ENCODE assay signal across 28 mouse cellular contexts in genomic region chr6:84751409-84751808, GRCm38 (mm10).
DNase-seq lines count a peak whose midpoint lies in the region; TF ChIP-seq lines count a peak whose summit lies in the region.
"Had no signal": no experiment of that assay in that cellular context is flagged by ENCODE, and none has a peak within 500 bp of the region (broad histone marks: within the 10 kb centered on the region; RNA-seq: fewer than 3 reads in every experiment).

No protein-coding gene starts in this region.

- peak; percentile 12 for DNase-seq in heart, adult 8-10 months (ENCODE audit: low spot score)
- no peak for DNase-seq in heart, embryonic 10.5 days (ENCODE audit: low spot score)
- peak; percentile 64 for DNase-seq in MEL (ENCODE audit: low read depth, low spot score)
- no peak for DNase-seq in thymus, adult 18-20 months
- DNase-seq in layer of hippocampus, adult 18-20 months (ENCODE audit: low spot score in 2 of 2), result no peak
- no peak for DNase-seq in lung, postnatal 36 days
- DNase-seq: adrenal gland, adult 8-10 months; adrenal gland, postnatal 25 days; B cell, adult 2 months; cerebellum, adult 18-20 months; cerebellum, adult 9-10 months; cerebellum, postnatal 14 days; embryo, embryonic 11 days; gastrocnemius, postnatal 10 days; gastrocnemius, postnatal 36 days; heart, postnatal 10 days; heart, postnatal 36 days had no signal

- no peak overlapping the region for H3K27ac ChIP-seq in heart, embryonic 10.5 days
- no peak overlapping the region for H3K27ac ChIP-seq in MEL (ENCODE audit: control insufficient read depth, low read depth, low read length)
- peak overlapping the region; percentile 95 for H3K27ac ChIP-seq in bone marrow macrophage, adult 2 months (ENCODE audit: insufficient read depth, low read depth, low read length)
- peak overlapping the region; percentile 87 for H3K27ac ChIP-seq in macrophage
- H3K27ac ChIP-seq: embryonic facial prominence, embryonic 10.5 days; embryonic facial prominence, embryonic 13.5 days; forebrain, embryonic 12.5 days; heart, embryonic 15.5 days; hindbrain, embryonic 14.5 days had no signal

- WGBS in heart, embryonic 10.5 days, result 66% methylated on average over 2 of the region's 2 CpGs
- 21% methylated on average over 2 of the region's 2 CpGs for WGBS in macrophage (ENCODE audit: missing documents)

- no peaks in the 10 kb centered on the region for H3K36me3 ChIP-seq in heart, embryonic 10.5 days
- H3K36me3 ChIP-seq in MEL (ENCODE audit: control insufficient read depth in 1 of 2, insufficient read depth in 2 of 2, low read length in 2 of 2) (peaks cover 0 to 20% of the 10 kb centered on the region in 2 experiments; a peak in 2 of 4 replicates), macrophage (ENCODE audit: inconsistent target) (no peaks in the 10 kb centered on the region)
- H3K36me3 ChIP-seq: embryonic facial prominence, embryonic 10.5 days; embryonic facial prominence, embryonic 13.5 days; forebrain, embryonic 12.5 days; G1E; heart, embryonic 15.5 days; hindbrain, embryonic 10.5 days had no signal

- H3K4me3 ChIP-seq in heart, embryonic 10.5 days, result no peak overlapping the region
- H3K4me3 ChIP-seq in MEL (ENCODE audit: control insufficient read depth in 1 of 2, insufficient read depth in 1 of 2, low read depth in 2 of 2, low read length in 2 of 2) (no peak overlapping the region), macrophage (ENCODE audit: inconsistent target) (no peak overlapping the region)
- H3K4me3 ChIP-seq in bone marrow macrophage, adult 2 months (ENCODE audit: insufficient read depth, low read length), result no peak overlapping the region
- H3K4me3 ChIP-seq: embryonic facial prominence, embryonic 10.5 days; embryonic facial prominence, embryonic 13.5 days; erythroblast, embryonic 14.5 days; forebrain, embryonic 12.5 days; heart, embryonic 15.5 days; hindbrain, embryonic 10.5 days had no signal

- no peaks in the 10 kb centered on the region for H3K4me1 ChIP-seq in heart, embryonic 10.5 days
- H3K4me1 ChIP-seq in MEL (ENCODE audit: control insufficient read depth in 1 of 2, insufficient read depth in 2 of 2, low read length in 2 of 2), result peaks cover 6 to 15% of the 10 kb centered on the region in 2 experiments
- peaks cover 34% of the 10 kb centered on the region for H3K4me1 ChIP-seq in bone marrow macrophage, adult 2 months (ENCODE audit: control insufficient read depth, insufficient read depth, low read length)
- H3K4me1 ChIP-seq: embryonic facial prominence, embryonic 13.5 days had no signal

- no peak overlapping the region for H3K9ac ChIP-seq in MEL (ENCODE audit: control insufficient read depth, low read depth, low read length, poor library complexity, severe bottlenecking)
- H3K9ac ChIP-seq: embryonic facial prominence, embryonic 13.5 days; forebrain, embryonic 12.5 days; heart, embryonic 15.5 days; hindbrain, embryonic 14.5 days had no signal

- H3K79me2 ChIP-seq in MEL (ENCODE audit: control insufficient read depth, insufficient read depth, low read length, poor library complexity), result no peaks in the 10 kb centered on the region
- H3K79me2 ChIP-seq in macrophage (ENCODE audit: inconsistent target), result no peaks in the 10 kb centered on the region

- no peak for TF ChIP-seq RAD21 in MEL (IDR thresholded peaks at IDR 0.05; ENCODE audit: low read depth, low read length)

- H3K27me3 ChIP-seq in heart, embryonic 10.5 days (ENCODE audit: insufficient read depth, poor library complexity, severe bottlenecking), result no peaks in the 10 kb centered on the region
- H3K27me3 ChIP-seq in MEL (ENCODE audit: control insufficient read depth in 1 of 2, insufficient read depth in 2 of 2, low read length in 2 of 2), result no peaks in the 10 kb centered on the region
- H3K27me3 ChIP-seq: CH12.LX; embryonic facial prominence, embryonic 13.5 days; forebrain, embryonic 12.5 days; heart, embryonic 15.5 days had no signal

- no peaks in the 10 kb centered on the region for H3K9me3 ChIP-seq in heart, embryonic 10.5 days
- H3K9me3 ChIP-seq in MEL (replicated peaks; ENCODE audit: insufficient read depth, low read length), result no peaks in the 10 kb centered on the region
- H3K9me3 ChIP-seq: embryonic facial prominence, embryonic 10.5 days; embryonic facial prominence, embryonic 13.5 days; forebrain, embryonic 12.5 days; G1E; heart, embryonic 15.5 days; hindbrain, embryonic 10.5 days had no signal

- TF ChIP-seq EP300 in MEL (IDR thresholded peaks at IDR 0.05; ENCODE audit: low read depth in 1 of 2, low read length in 2 of 2), result peak; percentile 68 to 86

- no peak for TF ChIP-seq POLR2A in MEL (IDR thresholded peaks at IDR 0.05; ENCODE audit: control insufficient read depth in 1 of 2, insufficient read depth in 1 of 2, low read depth in 1 of 2, low read length in 2 of 2, poor library complexity in 1 of 2)
- no peak for TF ChIP-seq POLR2A in bone marrow macrophage, adult 2 months (IDR thresholded peaks at IDR 0.05; ENCODE audit: borderline replicate concordance, low read depth, low read length)

- TF ChIP-seq CTCF in MEL (IDR thresholded peaks at IDR 0.05 in 2 of 3, conservative IDR thresholded peaks at IDR 0.05 in 1 of 3; ENCODE audit: control insufficient read depth in 1 of 3, insufficient read depth in 1 of 3, low read depth in 2 of 3, low read length in 3 of 3, poor library complexity in 1 of 3, severe bottlenecking in 1 of 3), result no peak
- TF ChIP-seq CTCF in bone marrow macrophage, adult 2 months (IDR thresholded peaks at IDR 0.05; ENCODE audit: low read depth, low read length), result no peak

TF ChIP-seq in MEL, 35 proteins besides CTCF, POLR2A, EP300 and RAD21:
- peak; percentile 54 for TF ChIP-seq GATA1 (IDR thresholded peaks at IDR 0.05; ENCODE audit: low read depth, low read length)
- peak; percentile 71; the same call in 1 of the 2 replicates for TF ChIP-seq MAFK (IDR thresholded peaks at IDR 0.05; ENCODE audit: borderline replicate concordance, low read depth, low read length)
- TF ChIP-seq GABPA (IDR thresholded peaks at IDR 0.05; ENCODE audit: low read depth, low read length), result no peak
- peak; percentile 50 for TF ChIP-seq TCF12 (IDR thresholded peaks at IDR 0.05; ENCODE audit: low read depth, low read length)
- no peak for TF ChIP-seq ZKSCAN1 (IDR thresholded peaks at IDR 0.05; ENCODE audit: low read depth, low read length)
- TF ChIP-seq SMC3 (IDR thresholded peaks at IDR 0.05; ENCODE audit: low read depth, low read length), result no peak
- no peak for TF ChIP-seq ZC3H11A (IDR thresholded peaks at IDR 0.05; ENCODE audit: low read depth, low read length)
- TF ChIP-seq ZNF384 (IDR thresholded peaks at IDR 0.05; ENCODE audit: low read depth, low read length), result no peak
- no peak for TF ChIP-seq CHD1 (IDR thresholded peaks at IDR 0.05; ENCODE audit: low read depth, low read length)
- no peak for TF ChIP-seq ZMIZ1 (IDR thresholded peaks at IDR 0.05; ENCODE audit: low read depth, low read length)
- 0 out of 2 replicates have a peak, but pooled peaks have one; percentile 44 for TF ChIP-seq RCOR1 (IDR thresholded peaks at IDR 0.05; ENCODE audit: low read depth, low read length)
- no peak for TF ChIP-seq POLR2AphosphoS2 (IDR thresholded peaks at IDR 0.05; ENCODE audit: low read length)
- TF ChIP-seq MAX (IDR thresholded peaks at IDR 0.05; ENCODE audit: low read length), result no peak
- TF ChIP-seq SIN3A (IDR thresholded peaks at IDR 0.05; ENCODE audit: low read length), result no peak
- no peak for TF ChIP-seq JUND (IDR thresholded peaks at IDR 0.05; ENCODE audit: low read depth, low read length)
- TF ChIP-seq BHLHE40 (IDR thresholded peaks at IDR 0.05; ENCODE audit: borderline replicate concordance, low read depth, low read length), result no peak
- no peak for TF ChIP-seq KAT2A (conservative IDR thresholded peaks at IDR 0.05; ENCODE audit: low read depth, low read length)
- no peak for TF ChIP-seq NELFE (IDR thresholded peaks at IDR 0.05; ENCODE audit: low read depth, low read length)
- no peak for TF ChIP-seq USF2 (IDR thresholded peaks at IDR 0.05; ENCODE audit: borderline replicate concordance in 1 of 2, insufficient read depth in 1 of 2, low read depth in 1 of 2, low read length in 2 of 2)
- no peak for TF ChIP-seq USF1 (IDR thresholded peaks at IDR 0.05; ENCODE audit: low read depth, low read length)
- TF ChIP-seq MXI1 (IDR thresholded peaks at IDR 0.05; ENCODE audit: low read depth, low read length), result no peak
- no peak for TF ChIP-seq CHD2 (IDR thresholded peaks at IDR 0.05; ENCODE audit: low read length)
- no peak for TF ChIP-seq E2F4 (IDR thresholded peaks at IDR 0.05; ENCODE audit: borderline replicate concordance, low read depth, low read length)
- peak; percentile 60 for TF ChIP-seq TAL1 (IDR thresholded peaks at IDR 0.05; ENCODE audit: low read length)
- no peak for TF ChIP-seq MEF2A (IDR thresholded peaks at IDR 0.05; ENCODE audit: extremely low read depth, insufficient replicate concordance, low read depth, low read length, poor library complexity, severe bottlenecking)
- no peak for TF ChIP-seq ELF1 (IDR thresholded peaks at IDR 0.05; ENCODE audit: low read depth, low read length)
- no peak for TF ChIP-seq MAZ (IDR thresholded peaks at IDR 0.05; ENCODE audit: low read depth, low read length)
- no peak for TF ChIP-seq ETS1 (IDR thresholded peaks at IDR 0.05; ENCODE audit: low read depth, low read length)
- 0 out of 2 replicates have a peak, but pooled peaks have one; percentile 38 for TF ChIP-seq TBP (IDR thresholded peaks at IDR 0.05; ENCODE audit: low read depth, low read length)
- TF ChIP-seq NRF1 (IDR thresholded peaks at IDR 0.05; ENCODE audit: insufficient read depth, low read depth, low read length, poor library complexity, severe bottlenecking), result no peak
- TF ChIP-seq MYB (IDR thresholded peaks at IDR 0.05; ENCODE audit: low read depth, low read length), result no peak
- no peak for TF ChIP-seq UBTF (IDR thresholded peaks at IDR 0.05; ENCODE audit: borderline replicate concordance, insufficient read depth, low read depth, low read length)

Comparison
In these comparisons a context has a peak if more than half of its experiments do, and no peak if none do; other contexts are left out.
1. DNase-seq: peak in heart, adult 8-10 months (single experiment) and MEL (single experiment); none in heart, embryonic 10.5 days (single experiment), thymus, adult 18-20 months (0 of 2), layer of hippocampus, adult 18-20 months (0 of 2) and lung, postnatal 36 days (single experiment).
2. H3K27ac ChIP-seq: peak in bone marrow macrophage, adult 2 months (single experiment) and macrophage (single experiment); none in heart, embryonic 10.5 days (single experiment) and MEL (single experiment).